Mouse (Mus musculus): ENCODE data around the gene Shank1. TPM values are rescaled to one million over a fixed set of nuclear protein-coding genes. Genes with fewer than 3 reads are reported as not detected.

Gene Shank1
- polyA plus RNA-seq, 1 experiment from 2014 or later = 0.55 TPM

DNA sequence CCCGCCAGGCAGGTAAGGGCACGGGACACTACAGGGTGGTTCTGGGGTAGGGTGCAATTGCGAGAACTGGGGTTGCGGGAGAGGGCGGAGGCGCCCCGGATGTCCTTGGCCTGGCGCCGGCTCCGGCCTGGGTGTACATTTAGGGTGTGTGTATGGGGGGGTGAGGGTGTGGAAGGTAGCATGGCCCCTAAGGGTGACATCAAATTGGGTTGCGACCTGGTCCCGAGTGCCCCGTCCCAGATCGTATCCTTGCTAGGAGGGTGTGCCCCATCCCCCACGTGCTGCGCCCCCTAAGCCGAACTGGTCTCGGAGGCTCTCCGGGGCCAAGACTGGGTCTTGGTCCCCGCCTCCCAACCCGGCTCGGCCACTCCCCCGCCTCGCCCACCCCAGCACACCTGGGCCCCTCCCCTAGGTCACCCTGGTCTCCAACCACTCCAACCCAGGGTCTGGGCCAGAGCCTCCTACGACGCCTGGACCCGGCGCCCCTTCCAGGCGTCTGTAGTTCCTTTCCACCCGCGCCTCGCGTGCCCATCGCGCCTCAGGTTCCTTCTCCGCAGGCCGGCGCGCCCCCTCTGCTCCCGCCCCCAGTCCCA lies 328 bp downstream of the Shank1 start:
- peaks cover 16% of the 10 kb centered on the region for H3K4me1 ChIP-seq (ENCODE audit: control insufficient read depth, insufficient read depth, low read length)
- H3K4me2 ChIP-seq (ENCODE audit: low read depth, low read length) = peak overlapping the region; percentile 88
- H3K9me3 ChIP-seq (replicated peaks; ENCODE audit: control insufficient read depth, low read length) = no peaks in the 10 kb centered on the region
- H3K9ac ChIP-seq (ENCODE audit: low read length) = peak overlapping the region; percentile 67
- H3K4me3 ChIP-seq (ENCODE audit: low read length) = peak overlapping the region; percentile 55
- H3K27me3 ChIP-seq (ENCODE audit: control insufficient read depth, insufficient read depth, low read length) = peaks cover 36% of the 10 kb centered on the region
- no peak overlapping the region for H3K27ac ChIP-seq (ENCODE audit: low read length)
- under 1% methylated on average over 36 of the region's 40 CpGs for WGBS
- ATAC-seq (replicated peaks; ENCODE audit: extremely low read depth, insufficient read depth, low FRiP score) = no peak
- H3K36me3 ChIP-seq (ENCODE audit: control insufficient read depth, insufficient read depth) = no peaks in the 10 kb centered on the region

DNA sequence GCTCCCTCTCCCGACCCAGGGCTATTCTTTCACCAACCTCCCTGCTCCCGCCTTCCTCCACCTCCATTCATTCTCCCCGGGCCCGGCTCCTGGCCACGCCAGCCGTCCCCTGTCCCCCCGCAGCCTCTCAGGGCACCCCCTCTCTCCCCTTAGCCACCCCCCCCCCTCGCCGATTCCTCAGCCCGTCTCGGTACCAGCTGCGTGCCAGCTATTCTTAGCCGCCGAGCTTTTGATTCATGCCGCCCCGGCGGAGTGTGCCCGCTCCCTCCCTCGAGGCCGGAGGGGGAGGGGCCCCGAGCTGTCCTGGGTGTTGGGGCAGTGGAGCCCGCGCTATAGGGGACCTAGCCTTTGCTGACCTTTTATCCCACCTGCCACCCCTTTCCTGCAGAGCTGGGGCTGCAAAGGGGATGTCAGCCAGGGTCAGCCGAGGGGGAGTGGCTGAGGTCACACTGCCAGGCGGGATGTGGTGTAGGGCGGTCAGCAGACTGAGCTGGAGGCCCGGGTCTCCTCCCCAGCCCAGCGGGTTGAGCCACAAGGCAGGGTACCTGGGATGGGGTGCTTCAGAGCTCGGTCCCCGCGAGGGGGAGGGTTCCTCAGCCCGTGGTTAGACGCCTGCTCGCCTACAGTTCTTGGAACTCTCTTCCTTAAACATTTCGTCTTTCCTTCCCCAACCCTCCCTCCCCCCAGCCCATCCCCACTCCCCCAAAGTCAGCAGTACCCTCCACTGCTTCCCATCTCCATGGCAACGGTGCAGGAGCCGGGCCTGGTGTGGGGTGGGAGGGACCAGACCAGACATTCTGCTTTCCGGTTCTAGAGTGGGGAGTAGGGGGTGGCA lies 1.0 kb downstream of the Shank1 start:
- Histone ChIP-seq H3K36me3 (ENCODE audit: control insufficient read depth, insufficient read depth) (no peaks in the 10 kb centered on the region), H3K4me1 (ENCODE audit: control insufficient read depth, insufficient read depth, low read length) (peaks cover 11% of the 10 kb centered on the region), H3K9me3 (replicated peaks; ENCODE audit: control insufficient read depth, low read length) (no peaks in the 10 kb centered on the region), H3K4me3 (ENCODE audit: low read length) (peak overlapping the region; percentile 55), H3K9ac (ENCODE audit: low read length) (peak overlapping the region; percentile 67), H3K27me3 (ENCODE audit: control insufficient read depth, insufficient read depth, low read length) (peaks cover 36% of the 10 kb centered on the region), H3K4me2 (ENCODE audit: low read depth, low read length) (peak overlapping the region; percentile 88), H3K27ac (ENCODE audit: low read length) (no peak overlapping the region)
- WGBS = 1% methylated on average over 38 of the region's 38 CpGs
- ATAC-seq (replicated peaks; ENCODE audit: extremely low read depth, insufficient read depth, low FRiP score) = peak; percentile 23; the same call in 1 of the 2 replicates

DNA sequence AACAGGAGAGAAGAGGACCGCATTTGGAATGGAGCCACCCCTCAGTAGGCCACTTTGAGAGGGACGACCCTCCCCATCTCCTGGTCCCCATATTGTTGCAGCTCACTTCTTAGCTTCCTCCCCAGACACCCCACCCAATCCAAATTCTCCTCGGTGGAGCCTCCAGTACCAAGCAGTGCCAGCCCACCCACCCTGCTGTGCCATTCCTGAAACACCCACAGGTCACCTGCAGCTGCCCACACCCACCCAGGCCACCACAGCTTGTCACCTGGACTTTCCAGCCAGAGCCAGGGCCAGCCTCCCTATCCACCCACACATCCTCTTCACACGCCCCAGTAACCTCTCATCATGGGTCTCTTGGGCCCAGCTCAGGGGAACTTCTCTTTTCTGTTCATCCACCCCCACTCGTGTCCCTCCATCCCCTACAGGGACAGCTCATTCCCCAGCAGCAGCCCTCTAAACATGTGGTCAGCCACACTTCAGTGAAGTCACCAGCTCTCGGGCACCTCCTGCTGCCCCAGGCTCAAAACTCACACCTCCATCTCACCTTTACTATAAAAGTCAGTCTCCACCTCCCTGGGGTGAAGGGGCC lies 1.8 kb downstream of the Shank1 start:
- no peak for ATAC-seq (replicated peaks; ENCODE audit: extremely low read depth, insufficient read depth, low FRiP score)
- H3K4me2 ChIP-seq (ENCODE audit: low read depth, low read length) = no peak overlapping the region
- H3K4me1 ChIP-seq (ENCODE audit: control insufficient read depth, insufficient read depth, low read length) = peaks cover 11% of the 10 kb centered on the region
- H3K9ac ChIP-seq (ENCODE audit: low read length) = no peak overlapping the region
- H3K27ac ChIP-seq (ENCODE audit: low read length) = no peak overlapping the region
- peaks cover 36% of the 10 kb centered on the region for H3K27me3 ChIP-seq (ENCODE audit: control insufficient read depth, insufficient read depth, low read length)
- no peaks in the 10 kb centered on the region for H3K9me3 ChIP-seq (replicated peaks; ENCODE audit: control insufficient read depth, low read length)
- H3K4me3 ChIP-seq (ENCODE audit: low read length) = no peak overlapping the region
- WGBS = 11% methylated on average over 6 of the region's 6 CpGs
- no peaks in the 10 kb centered on the region for H3K36me3 ChIP-seq (ENCODE audit: control insufficient read depth, insufficient read depth)

DNA sequence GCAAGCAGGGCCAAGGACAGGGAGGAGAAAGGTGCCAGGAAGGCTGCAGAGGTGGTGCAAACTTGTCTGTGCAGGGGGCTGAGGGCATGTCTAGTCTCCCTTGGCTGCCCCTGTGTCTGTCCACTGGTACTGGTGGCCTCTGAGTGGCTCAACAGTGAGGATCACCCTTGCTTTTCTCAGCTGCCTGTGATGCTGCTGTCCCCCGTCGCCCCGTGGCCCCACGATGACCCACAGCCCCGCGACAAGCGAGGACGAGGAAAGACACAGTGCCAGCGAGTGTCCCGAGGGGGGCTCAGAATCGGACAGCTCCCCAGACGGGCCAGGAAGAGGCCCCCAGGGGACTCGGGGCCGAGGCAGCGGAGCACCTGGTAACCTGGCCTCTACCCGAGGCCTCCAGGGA lies 2.4 kb downstream of the Shank1 start:
- no peaks in the 10 kb centered on the region for H3K36me3 ChIP-seq (ENCODE audit: control insufficient read depth, insufficient read depth)
- ATAC-seq (replicated peaks; ENCODE audit: extremely low read depth, insufficient read depth, low FRiP score) = no peak
- H3K4me1 ChIP-seq (ENCODE audit: control insufficient read depth, insufficient read depth, low read length) = peaks cover 11% of the 10 kb centered on the region
- no peak overlapping the region for H3K4me3 ChIP-seq (ENCODE audit: low read length)
- H3K9ac ChIP-seq (ENCODE audit: low read length) = no peak overlapping the region
- peaks cover 36% of the 10 kb centered on the region for H3K27me3 ChIP-seq (ENCODE audit: control insufficient read depth, insufficient read depth, low read length)
- H3K27ac ChIP-seq (ENCODE audit: low read length) = no peak overlapping the region
- no peak overlapping the region for H3K4me2 ChIP-seq (ENCODE audit: low read depth, low read length)
- 58% methylated on average over 16 of the region's 16 CpGs for WGBS
- H3K9me3 ChIP-seq (replicated peaks; ENCODE audit: control insufficient read depth, low read length) = no peaks in the 10 kb centered on the region

DNA sequence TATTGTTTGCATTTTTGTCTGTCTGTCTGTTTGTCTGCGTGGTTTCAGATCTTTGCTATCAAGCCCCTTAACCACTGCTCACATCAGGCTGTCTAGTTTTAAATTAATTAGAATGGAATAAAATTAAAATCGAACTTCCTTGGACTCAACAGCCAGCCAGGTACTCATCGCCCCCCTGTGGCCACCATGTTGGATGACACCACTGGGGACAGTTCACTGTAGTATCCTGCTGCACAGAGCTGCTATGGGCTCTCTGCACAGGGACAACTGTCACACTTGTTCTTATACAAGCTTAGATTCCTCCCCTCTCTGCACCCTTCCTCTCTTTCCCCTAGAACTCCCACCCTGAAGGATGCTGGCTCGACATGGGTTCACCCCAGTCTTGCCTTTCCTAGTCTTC lies 7.9 kb downstream of the Shank1 start:
- Histone ChIP-seq H3K4me1 (ENCODE audit: control insufficient read depth, insufficient read depth, low read length) (no peaks in the 10 kb centered on the region), H3K27ac (ENCODE audit: low read length) (no peak overlapping the region), H3K27me3 (ENCODE audit: control insufficient read depth, insufficient read depth, low read length) (peaks cover 7% of the 10 kb centered on the region), H3K9me3 (replicated peaks; ENCODE audit: control insufficient read depth, low read length) (no peaks in the 10 kb centered on the region), H3K36me3 (ENCODE audit: control insufficient read depth, insufficient read depth) (no peaks in the 10 kb centered on the region), H3K4me3 (ENCODE audit: low read length) (no peak overlapping the region), H3K9ac (ENCODE audit: low read length) (no peak overlapping the region), H3K4me2 (ENCODE audit: low read depth, low read length) (no peak overlapping the region)
- no peak for ATAC-seq (replicated peaks; ENCODE audit: extremely low read depth, insufficient read depth, low FRiP score)
- WGBS = 41% methylated on average over 4 of the region's 4 CpGs

DNA sequence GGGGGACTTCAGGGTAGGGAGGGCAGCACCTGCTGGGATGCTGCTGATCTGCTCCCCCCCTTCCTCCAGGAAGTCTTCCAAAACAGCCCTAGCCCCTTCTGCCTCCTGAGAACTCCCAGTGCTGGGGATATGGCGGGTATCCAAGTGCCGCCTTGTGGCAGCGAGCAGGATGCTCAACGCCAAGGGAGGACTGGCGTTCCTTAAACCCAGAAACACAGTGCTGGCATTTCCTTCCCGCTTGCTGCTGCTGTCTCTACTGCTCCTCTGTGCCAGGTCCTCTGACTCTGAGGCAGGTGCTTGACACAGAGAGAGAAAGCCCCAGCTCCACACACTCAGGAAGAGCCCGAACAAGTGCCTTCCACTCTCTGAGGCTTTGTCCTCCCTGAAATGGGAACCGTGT lies 10.8 kb downstream of the Shank1 start:
- ATAC-seq (replicated peaks; ENCODE audit: extremely low read depth, insufficient read depth, low FRiP score) = no peak
- Histone ChIP-seq H3K36me3 (ENCODE audit: control insufficient read depth, insufficient read depth) (no peaks in the 10 kb centered on the region), H3K4me3 (ENCODE audit: low read length) (no peak overlapping the region), H3K4me2 (ENCODE audit: low read depth, low read length) (no peak overlapping the region), H3K4me1 (ENCODE audit: control insufficient read depth, insufficient read depth, low read length) (no peaks in the 10 kb centered on the region), H3K27me3 (ENCODE audit: control insufficient read depth, insufficient read depth, low read length) (peaks cover 7% of the 10 kb centered on the region), H3K9me3 (replicated peaks; ENCODE audit: control insufficient read depth, low read length) (no peaks in the 10 kb centered on the region), H3K27ac (ENCODE audit: low read length) (no peak overlapping the region), H3K9ac (ENCODE audit: low read length) (no peak overlapping the region)
- WGBS = 36% methylated on average over 8 of the region's 8 CpGs

DNA sequence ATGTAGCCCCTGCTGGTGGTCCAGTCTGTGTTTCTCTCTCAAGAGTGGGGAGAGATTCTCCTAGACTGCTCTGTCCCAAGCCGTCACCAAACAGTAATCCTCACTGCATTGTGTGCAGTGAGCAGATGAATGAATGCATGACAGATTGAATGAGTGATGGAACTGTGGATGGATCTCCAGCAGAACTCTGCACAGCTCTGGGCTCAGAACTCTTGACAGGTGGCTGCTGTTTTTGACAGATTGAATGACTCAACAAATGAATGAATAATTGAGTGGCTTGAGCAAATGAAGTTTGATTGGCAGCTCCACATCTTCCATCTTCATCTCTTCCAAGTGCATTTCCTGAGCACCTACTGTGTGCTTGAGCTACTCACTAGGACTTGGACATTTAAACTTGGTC lies 12.2 kb downstream of the Shank1 start:
- no peak overlapping the region for H3K9ac ChIP-seq (ENCODE audit: low read length)
- WGBS = 86% methylated on average over 1 of the region's 1 CpGs
- peaks cover 16% of the 10 kb centered on the region for H3K27me3 ChIP-seq (ENCODE audit: control insufficient read depth, insufficient read depth, low read length)
- no peak overlapping the region for H3K4me3 ChIP-seq (ENCODE audit: low read length)
- H3K9me3 ChIP-seq (replicated peaks; ENCODE audit: control insufficient read depth, low read length) = no peaks in the 10 kb centered on the region
- ATAC-seq (replicated peaks; ENCODE audit: extremely low read depth, insufficient read depth, low FRiP score) = no peak
- no peaks in the 10 kb centered on the region for H3K36me3 ChIP-seq (ENCODE audit: control insufficient read depth, insufficient read depth)
- H3K4me2 ChIP-seq (ENCODE audit: low read depth, low read length) = no peak overlapping the region
- H3K27ac ChIP-seq (ENCODE audit: low read length) = no peak overlapping the region
- H3K4me1 ChIP-seq (ENCODE audit: control insufficient read depth, insufficient read depth, low read length) = no peaks in the 10 kb centered on the region

DNA sequence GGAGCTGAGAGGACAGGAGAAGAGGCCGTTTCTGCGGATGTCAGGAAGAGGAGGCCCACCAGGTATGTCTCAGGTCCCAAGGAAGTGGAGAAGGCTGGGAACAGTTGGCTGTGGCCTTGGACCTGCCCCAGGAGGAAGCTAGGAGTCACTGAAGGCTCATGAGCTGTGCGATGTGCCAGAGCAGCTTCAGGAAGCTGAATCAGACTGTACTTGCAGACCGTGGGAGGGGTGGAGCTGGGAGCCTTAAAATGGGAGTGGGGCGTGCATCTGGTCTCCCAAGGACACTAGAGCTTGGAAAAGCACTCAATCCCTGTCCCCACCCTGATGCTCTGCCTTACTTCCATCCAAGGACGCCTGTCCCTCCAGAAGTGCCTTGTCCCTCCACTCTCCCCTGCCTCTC lies 16.6 kb downstream of the Shank1 start:
- Histone ChIP-seq H3K36me3 (ENCODE audit: control insufficient read depth, insufficient read depth) (no peaks in the 10 kb centered on the region), H3K4me2 (ENCODE audit: low read depth, low read length) (no peak overlapping the region), H3K9me3 (replicated peaks; ENCODE audit: control insufficient read depth, low read length) (no peaks in the 10 kb centered on the region), H3K27ac (ENCODE audit: low read length) (no peak overlapping the region), H3K9ac (ENCODE audit: low read length) (no peak overlapping the region), H3K27me3 (ENCODE audit: control insufficient read depth, insufficient read depth, low read length) (peaks cover 22% of the 10 kb centered on the region), H3K4me3 (ENCODE audit: low read length) (no peak overlapping the region), H3K4me1 (ENCODE audit: control insufficient read depth, insufficient read depth, low read length) (no peaks in the 10 kb centered on the region)
- ATAC-seq (replicated peaks; ENCODE audit: extremely low read depth, insufficient read depth, low FRiP score) = no peak
- 42% methylated on average over 6 of the region's 6 CpGs for WGBS

DNA sequence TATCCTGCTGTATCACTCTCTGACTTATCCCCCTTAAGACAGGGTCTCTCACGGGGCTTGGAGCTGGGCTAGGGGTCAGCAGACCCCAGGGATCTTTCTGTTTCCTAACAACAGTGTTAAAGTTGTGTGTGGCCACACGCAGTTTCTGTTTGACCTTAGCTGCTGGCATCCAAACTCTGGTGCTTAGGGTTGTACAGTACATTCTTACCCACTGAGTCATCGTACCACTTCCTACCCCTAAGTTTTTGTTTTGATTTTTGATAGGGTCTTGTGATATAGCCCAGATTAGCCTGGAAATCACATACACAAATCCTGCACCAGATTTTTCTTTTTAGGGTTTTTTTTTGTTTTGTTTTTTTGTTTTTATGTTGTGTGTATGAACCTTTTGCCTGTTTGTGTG lies 22.3 kb downstream of the Shank1 start:
- no peak for ATAC-seq (replicated peaks; ENCODE audit: extremely low read depth, insufficient read depth, low FRiP score)
- H3K27me3 ChIP-seq (ENCODE audit: control insufficient read depth, insufficient read depth, low read length) = peaks cover 49% of the 10 kb centered on the region
- no peak overlapping the region for H3K9ac ChIP-seq (ENCODE audit: low read length)
- no peaks in the 10 kb centered on the region for H3K9me3 ChIP-seq (replicated peaks; ENCODE audit: control insufficient read depth, low read length)
- H3K27ac ChIP-seq (ENCODE audit: low read length) = no peak overlapping the region
- no peaks in the 10 kb centered on the region for H3K36me3 ChIP-seq (ENCODE audit: control insufficient read depth, insufficient read depth)
- no peak overlapping the region for H3K4me2 ChIP-seq (ENCODE audit: low read depth, low read length)
- 38% methylated on average over 3 of the region's 3 CpGs for WGBS
- H3K4me1 ChIP-seq (ENCODE audit: control insufficient read depth, insufficient read depth, low read length) = no peaks in the 10 kb centered on the region
- H3K4me3 ChIP-seq (ENCODE audit: low read length) = no peak overlapping the region
